Mouse (Mus musculus) layer of hippocampus, adult 9-10 months (tissue): Measurements from ENCODE around the gene Ppp1r9b.
"Not testable (repeated sequence)": the region's sequence is repeated elsewhere in the genome, so short reads cannot be mapped to it uniquely, and the experiment has no call there.

Experiments
- DNase-seq: peaks from one replicate; pipeline ENCODE4 v3.0.0; 2022; ENCODE audit warnings: low spot score

The Ppp1r9b gene

DNA sequence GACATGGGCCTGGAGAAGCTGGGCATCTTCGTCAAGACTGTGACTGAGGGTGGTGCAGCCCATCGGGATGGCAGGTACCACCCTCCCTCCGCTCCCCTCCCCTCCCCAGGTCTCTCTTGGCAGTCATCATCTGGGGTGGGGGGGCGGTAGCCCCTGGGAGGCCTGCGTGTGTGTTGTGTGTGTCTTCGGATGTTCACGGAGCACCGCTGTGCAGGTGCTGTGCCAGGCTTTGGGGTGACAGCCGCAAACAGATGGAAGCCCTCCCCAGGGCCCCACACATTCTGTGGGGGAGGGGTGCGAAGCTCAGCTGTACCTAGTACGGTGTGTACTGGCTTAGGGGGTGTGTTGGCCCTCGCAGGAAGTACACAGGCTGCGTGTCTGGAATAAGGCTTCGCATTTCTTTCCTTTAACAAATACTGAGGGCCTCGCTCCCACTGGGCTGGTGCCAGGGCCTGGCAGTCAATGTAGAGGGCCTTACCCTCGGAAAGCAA is 7.3 kb downstream of the Ppp1r9b start:
- no peak for DNase-seq

GRCm38 (mm10) chr11:95000128-95000527 is 9.3 kb downstream of the Ppp1r9b start:
- no peak for DNase-seq

- no peak for DNase-seq
These were observed 9.7 kb downstream of the Ppp1r9b start for GRCm38 (mm10) chr11:95000548-95000947.

- no peak for DNase-seq
These were observed 10.2 kb downstream of the Ppp1r9b start for GRCm38 (mm10) chr11:95001058-95001457.

GRCm38 (mm10) chr11:95001584-95002347 is 10.9 kb downstream of the Ppp1r9b start:
- DNase-seq: no peak

DNA sequence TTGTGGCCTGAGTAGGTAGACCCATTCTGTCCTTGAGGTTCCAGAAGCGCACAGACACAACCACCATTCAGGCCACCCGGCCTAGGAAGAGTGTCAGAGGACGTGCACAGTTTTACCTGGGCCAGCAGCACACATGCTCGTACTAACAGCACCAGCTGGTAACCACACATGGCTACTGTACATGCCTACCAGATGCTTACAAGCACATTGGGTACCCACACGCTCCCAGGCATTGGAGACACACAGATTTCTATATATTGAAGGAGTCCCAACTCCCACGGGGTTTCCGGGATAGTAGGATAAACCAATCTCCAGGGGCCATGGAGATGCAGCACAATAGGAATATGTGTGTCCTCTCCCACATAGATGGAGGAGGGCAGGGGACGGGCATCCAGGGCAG is 11.9 kb downstream of the Ppp1r9b start:
- DNase-seq: no peak

- DNase-seq: no peak
These were observed 13.5 kb downstream of the Ppp1r9b start for GRCm38 (mm10) chr11:95004136-95004936.

DNA sequence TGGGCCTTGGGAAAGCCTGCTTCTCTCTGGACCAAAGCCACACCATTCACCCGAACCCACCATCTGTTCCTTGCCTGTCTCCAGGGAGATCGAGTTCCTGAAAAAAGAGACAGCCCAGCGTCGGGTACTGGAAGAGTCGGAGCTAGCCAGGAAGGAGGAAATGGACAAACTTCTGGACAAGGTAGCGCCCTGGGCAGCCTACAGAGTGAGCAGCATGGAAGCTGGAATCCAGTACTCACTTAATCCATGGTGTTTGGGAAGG is 14.0 kb downstream of the Ppp1r9b start:
- DNase-seq: no peak

DNA sequence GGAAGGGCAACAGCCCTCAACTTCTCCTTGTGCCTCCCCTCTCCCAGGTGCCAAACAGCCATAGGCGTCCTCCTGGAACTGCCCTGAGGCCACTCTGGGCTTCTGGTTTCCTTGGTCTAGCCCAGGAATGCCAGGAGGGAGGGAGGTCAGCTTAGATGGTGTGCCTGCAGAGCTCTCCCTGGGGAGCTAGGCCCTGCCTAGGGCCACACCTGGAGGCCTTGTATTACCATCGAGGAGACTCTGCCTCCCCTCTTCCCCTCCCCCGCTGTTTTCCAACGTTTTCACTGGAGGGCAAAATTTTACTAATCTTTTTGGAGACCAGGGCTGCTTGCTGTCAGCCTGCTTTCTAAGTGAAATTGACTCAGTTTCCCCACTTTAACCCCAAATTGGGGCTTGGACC is 15.2 kb downstream of the Ppp1r9b start:
- no peak for DNase-seq

- DNase-seq: no peak
These were observed 15.8 kb downstream of the Ppp1r9b start for GRCm38 (mm10) chr11:95006525-95007219.

DNA sequence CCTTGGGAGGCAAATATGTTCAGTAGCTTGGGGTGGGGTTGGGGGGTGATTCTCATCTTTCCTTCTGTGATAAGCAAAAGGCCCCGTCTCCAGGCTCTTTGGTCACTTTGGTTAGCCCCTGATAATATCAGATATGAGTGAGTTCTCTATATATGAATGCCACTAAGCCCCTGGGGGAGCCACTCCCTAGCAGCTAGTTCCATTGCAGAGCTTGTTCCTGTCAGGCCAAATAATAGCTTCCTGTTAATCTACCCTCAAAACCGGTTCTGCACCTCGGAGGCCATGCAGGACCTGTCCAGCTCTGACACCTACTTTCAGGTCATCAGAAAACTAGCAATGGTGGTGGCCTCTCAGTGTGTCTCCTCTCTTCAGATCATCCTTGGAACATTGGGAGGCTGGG is 16.6 kb downstream of the Ppp1r9b start:
- no peak for DNase-seq

DNA sequence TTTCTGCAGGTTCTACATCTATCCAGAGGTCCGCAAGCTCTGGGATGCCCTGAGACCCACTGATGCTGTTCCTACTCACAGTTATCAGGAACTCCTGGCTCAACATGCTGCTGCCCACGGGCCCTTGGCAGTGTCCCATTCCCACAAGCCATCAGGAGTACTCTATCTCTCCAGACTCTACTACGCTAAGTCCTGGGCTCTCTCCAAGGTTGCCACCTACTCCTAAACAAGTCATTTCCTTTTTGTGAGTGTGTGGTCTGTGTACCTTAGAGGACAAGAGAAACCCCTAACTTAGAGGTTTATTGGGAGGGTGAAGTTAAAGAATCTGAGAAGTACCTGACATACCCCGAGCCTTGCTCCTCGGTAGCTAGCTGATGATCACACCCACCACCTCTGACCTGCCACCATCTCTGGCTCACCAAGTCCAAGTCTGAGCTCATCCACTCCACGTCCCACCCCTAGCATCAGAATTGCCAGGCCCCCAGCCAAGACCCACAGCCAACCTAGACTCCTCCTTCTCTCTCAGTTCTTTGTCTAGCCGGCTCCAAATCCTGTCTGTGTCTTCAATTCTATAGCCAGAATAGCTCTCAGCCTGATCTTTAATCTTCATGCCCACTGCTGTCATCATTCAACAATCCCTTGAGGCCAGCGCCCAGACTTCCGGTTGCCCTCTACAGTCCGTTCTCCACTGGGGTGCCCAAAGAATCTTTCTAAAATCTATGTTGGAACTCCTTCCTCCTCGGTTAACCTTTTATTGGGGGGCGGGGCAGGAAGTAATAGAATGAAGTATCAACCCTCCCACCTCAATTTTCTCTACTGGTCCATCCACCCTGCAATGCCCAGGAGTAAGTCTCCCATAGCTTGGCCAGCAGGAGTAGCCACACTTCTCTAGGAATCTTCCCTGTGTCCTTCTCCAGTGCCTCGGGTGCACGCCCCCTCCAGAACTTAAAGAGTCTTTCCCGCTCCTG is 18.1 kb downstream of the Ppp1r9b start:
- no peak for DNase-seq

DNA sequence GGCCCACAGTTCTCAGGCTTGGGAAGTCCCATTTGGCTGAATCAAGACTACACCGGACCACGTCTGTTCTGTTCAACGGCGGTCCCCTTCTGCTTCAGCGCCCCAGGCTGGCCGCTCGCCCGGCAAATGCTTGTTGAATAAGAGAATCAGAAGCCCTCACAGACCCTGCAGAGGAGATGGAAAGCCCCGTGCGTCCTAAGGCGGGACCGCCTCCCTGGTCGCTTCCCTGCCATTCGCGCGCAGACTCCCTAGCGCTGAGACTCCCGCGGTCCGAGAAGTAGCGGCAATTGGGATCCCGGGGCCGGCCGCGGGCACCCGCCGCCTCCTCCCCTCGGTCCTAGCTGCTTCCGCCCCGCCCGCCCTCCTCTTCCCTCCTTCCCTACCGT is 18.8 kb downstream of the Ppp1r9b start, which contains the start of gene Samd14:
Gene Samd14 (plus strand): TSS at position 251 of the 386 bp plus-strand sequence.
- DNase-seq: no peak

DNA sequence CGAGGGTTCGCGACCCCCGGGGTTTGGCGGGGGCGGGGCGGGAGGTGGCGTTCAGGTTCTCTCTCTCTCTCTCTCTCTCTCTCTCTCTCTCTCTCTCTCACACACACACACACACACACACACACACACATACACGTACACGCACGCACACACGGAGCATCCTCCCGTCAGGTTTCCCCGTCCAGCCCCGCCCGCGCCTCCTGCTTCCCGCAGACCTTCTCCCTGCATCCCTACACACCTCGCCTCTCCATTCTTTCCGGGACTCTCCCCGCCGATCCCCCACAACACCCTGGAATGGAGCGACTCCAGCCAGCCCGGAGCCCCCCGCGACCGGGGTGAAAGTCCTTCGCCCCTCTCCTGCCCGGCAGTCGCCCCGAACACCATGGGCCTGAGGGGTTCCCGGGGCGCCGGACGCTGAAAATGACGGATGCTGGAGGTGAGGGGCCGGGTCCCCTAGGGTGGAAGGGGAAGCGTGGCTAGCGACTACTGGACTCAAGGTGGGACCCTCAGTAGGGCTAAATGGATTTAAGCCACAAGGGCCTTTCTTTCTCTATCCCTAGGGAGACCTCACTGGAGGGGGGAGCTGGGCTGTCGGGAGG is 19.4 kb downstream of the Ppp1r9b start:
- no peak for DNase-seq

GRCm38 (mm10) chr11:95010841-95011403 is 20.1 kb downstream of the Ppp1r9b start:
- not testable (repeated sequence) for DNase-seq

GRCm38 (mm10) chr11:95011416-95011815 is 20.6 kb downstream of the Ppp1r9b start:
- no peak for DNase-seq

- DNase-seq: no peak
These were observed 21.2 kb downstream of the Ppp1r9b start for GRCm38 (mm10) chr11:95012075-95012474.

GRCm38 (mm10) chr11:95012487-95012886 is 21.7 kb downstream of the Ppp1r9b start:
- no peak for DNase-seq

DNA sequence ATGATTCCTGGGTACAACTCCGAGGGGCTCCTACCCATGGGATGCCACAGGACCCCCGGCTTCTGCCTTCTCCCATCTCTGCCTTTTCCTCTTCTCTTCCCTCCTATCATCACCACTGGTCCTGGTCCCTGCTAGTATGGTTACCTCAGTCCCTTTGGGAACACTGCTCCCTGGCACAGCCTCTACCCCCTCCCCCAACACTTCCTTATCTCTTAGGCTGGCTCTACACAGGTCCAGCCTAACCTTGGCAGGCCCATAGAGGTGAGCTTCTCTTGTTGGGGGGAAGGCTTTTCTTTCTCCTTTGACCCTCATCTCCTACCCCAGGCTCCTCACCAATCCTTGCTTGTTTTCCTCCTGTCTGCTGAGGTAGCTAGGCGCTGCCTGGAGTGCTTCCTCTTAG is 24.6 kb downstream of the Ppp1r9b start:
- no peak for DNase-seq

DNA sequence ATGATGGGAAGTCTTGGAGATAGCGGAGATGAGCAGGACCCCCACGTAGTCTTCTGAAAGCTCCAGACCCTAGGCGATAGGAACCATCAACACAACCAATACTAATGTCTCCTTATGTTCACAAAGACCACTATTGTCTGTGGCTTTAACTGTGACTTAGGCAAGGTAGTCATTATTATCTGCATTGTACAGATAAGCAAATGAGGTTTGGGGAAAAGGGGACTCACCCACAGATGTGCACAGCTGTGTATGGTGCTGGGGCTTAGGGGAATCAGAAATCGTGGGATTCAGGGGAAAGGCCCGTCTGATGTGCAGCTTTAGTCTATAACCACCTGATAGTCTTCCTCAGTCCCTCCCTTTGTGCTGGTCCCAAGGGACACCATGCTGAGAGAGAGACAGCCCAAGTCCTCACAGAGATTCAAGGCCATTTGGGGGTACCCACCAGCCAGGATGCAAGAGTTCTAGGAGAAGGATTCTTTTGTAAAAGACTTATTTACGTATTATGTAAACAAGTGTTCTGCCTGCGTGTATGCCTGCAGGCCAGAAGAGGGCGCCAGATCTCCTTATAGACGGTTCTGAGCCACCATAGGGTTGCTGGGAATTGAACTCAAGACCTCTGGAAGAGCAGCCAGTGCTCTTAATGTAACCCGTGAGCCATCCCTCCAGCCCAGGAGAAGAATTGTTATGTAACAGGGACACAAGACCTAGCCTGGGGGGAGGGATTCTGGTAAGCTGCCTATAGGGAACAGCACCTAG is 31.6 kb downstream of the Ppp1r9b start:
- no peak for DNase-seq
